Comparison of ENCODE assay signal across 9 mouse cellular contexts in genomic region chr13:34874736-34875135, GRCm38 (mm10). TPM values are rescaled to one million over a fixed set of nuclear protein-coding genes. Genes with fewer than 3 reads are reported as not detected.
DNase-seq lines count a peak whose midpoint lies in the region; ATAC-seq lines count a peak whose summit lies in the region.
"Not testable (repeated sequence)": the region's sequence is repeated elsewhere in the genome, so short reads cannot be mapped to it uniquely, and the experiment has no call there.
"Had no signal": no experiment of that assay in that cellular context is flagged by ENCODE, and none has a peak within 500 bp of the region (broad histone marks: within the 10 kb centered on the region; RNA-seq: fewer than 3 reads in every experiment).

No protein-coding gene starts in this region.

- 26% methylated on average over 13 of the region's 13 CpGs for WGBS in forebrain, embryonic 12.5 days
- WGBS in kidney, embryonic 15.5 days: 15% methylated on average over 13 of the region's 13 CpGs
- WGBS in limb, embryonic 12.5 days: 18% methylated on average over 13 of the region's 13 CpGs
- WGBS in macrophage (ENCODE audit: missing documents): 7% methylated on average over 13 of the region's 13 CpGs

- H3K9ac ChIP-seq in forebrain, embryonic 12.5 days: peak overlapping the region; percentile 90; the same call in 1 of the 2 replicates
- peak overlapping the region; percentile 97; the same call in 1 of the 2 replicates for H3K9ac ChIP-seq in kidney, embryonic 15.5 days
- not testable (repeated sequence) for H3K9ac ChIP-seq in limb, embryonic 12.5 days (replicated peaks)

- ATAC-seq in forebrain, embryonic 12.5 days (ENCODE audit: low FRiP score): peak; percentile 8
- ATAC-seq in kidney, embryonic 15.5 days (replicated peaks; ENCODE audit: low FRiP score); limb, embryonic 12.5 days (ENCODE audit: insufficient number of reproducible peaks, insufficient read depth, low FRiP score, low TSS enrichment, low read depth): not testable (repeated sequence)

- not testable (repeated sequence) for H3K9me3 ChIP-seq in forebrain, embryonic 12.5 days; kidney, embryonic 15.5 days (replicated peaks); limb, embryonic 12.5 days

- H3K4me1 ChIP-seq in forebrain, embryonic 12.5 days: peaks cover 25% of the 10 kb centered on the region
- peaks cover 18% of the 10 kb centered on the region for H3K4me1 ChIP-seq in kidney, embryonic 15.5 days
- H3K4me1 ChIP-seq in limb, embryonic 12.5 days (replicated peaks): peaks cover 20% of the 10 kb centered on the region

- H3K4me2 ChIP-seq in forebrain, embryonic 12.5 days: peak overlapping the region; percentile 76
- H3K4me2 ChIP-seq in kidney, embryonic 15.5 days: peak overlapping the region; percentile 71
- H3K4me2 ChIP-seq in limb, embryonic 12.5 days: peak overlapping the region; percentile 83

- intact Hi-C loops in heart, postnatal 36 days (cut with DNase I): loop anchor here (10.0 kb wide), 2 partner anchors 830 to 940 kb away; no protein-coding TSS in a partner anchor

- H3K36me3 ChIP-seq in forebrain, embryonic 12.5 days (replicated peaks); kidney, embryonic 15.5 days; limb, embryonic 12.5 days; macrophage (ENCODE audit: inconsistent target): not testable (repeated sequence)

- DNase-seq in cerebellum, adult 11-12 months: peak; percentile 64
- DNase-seq in heart, postnatal 36 days: peak; percentile 27 to 37
- peak; percentile 15 for DNase-seq in ovary, postnatal 36 days (ENCODE audit: low spot score)

- H3K27me3 ChIP-seq in forebrain, embryonic 12.5 days; kidney, embryonic 15.5 days; limb, embryonic 12.5 days: not testable (repeated sequence)

- peaks cover 39% of the 10 kb centered on the region for H3K79me2 ChIP-seq in macrophage (ENCODE audit: inconsistent target)

- peak overlapping the region; percentile 98 for H3K27ac ChIP-seq in forebrain, embryonic 12.5 days
- peak overlapping the region; percentile 99 for H3K27ac ChIP-seq in kidney, embryonic 15.5 days
- H3K27ac ChIP-seq in limb, embryonic 12.5 days: peak overlapping the region; percentile 99
- H3K27ac ChIP-seq in macrophage: peak overlapping the region; percentile 77

- peak overlapping the region; percentile 97 for H3K4me3 ChIP-seq in forebrain, embryonic 12.5 days (replicated peaks)
- H3K4me3 ChIP-seq in kidney, embryonic 15.5 days (replicated peaks): peak overlapping the region; percentile 90
- H3K4me3 ChIP-seq in limb, embryonic 12.5 days (replicated peaks): peak overlapping the region; percentile 97
- peak overlapping the region; percentile 63 for H3K4me3 ChIP-seq in macrophage (ENCODE audit: inconsistent target)

RNA-seq across cellular contexts. Expression of gene Prpf4b, which starts 0.4 kb away (rescaled TPM):
- 104 and 108 TPM in 2 replicates for polyA plus RNA-seq in forebrain, embryonic 12.5 days (2016; fragmentation: Nextera tagmentation; extraction: Ambion mirVana)
- 10 to 100 TPM; 33.5 to 38.0 TPM for total RNA-seq in heart, postnatal 36 days (2021)
- polyA plus RNA-seq in kidney, embryonic 15.5 days (2015; fragmentation: Nextera tagmentation; extraction: Ambion mirVana): 71.8 and 76.7 TPM in 2 replicates
- 95.0 and 98.6 TPM in 2 replicates for polyA plus RNA-seq in limb, embryonic 12.5 days (2016; fragmentation: Nextera tagmentation; extraction: Ambion mirVana)
- 100 to 1,000 TPM; 258 to 546 (median 384) TPM for total RNA-seq in macrophage (2018; cell fraction: chromatin; rRNA removed)
- total RNA-seq in macrophage (2018; cell fraction: cytosol; rRNA removed): 10 to 100 TPM; 19.9 to 47.2 (median 33.0) TPM
- 100 to 1,000 TPM; 129 to 356 (median 224) TPM for total RNA-seq in macrophage (2018; cell fraction: nucleus; rRNA removed)
- polyA plus RNA-seq in macrophage (2018): 38.8 to 42.0 TPM (median 39.1 TPM) in 3 replicates

RNA-seq across cellular contexts. Expression of gene Fam217a, which starts 49.4 kb away (rescaled TPM):
- 0.68 and 0.96 TPM in 2 replicates for polyA plus RNA-seq in forebrain, embryonic 12.5 days (2016; fragmentation: Nextera tagmentation; extraction: Ambion mirVana)
- total RNA-seq in heart, postnatal 36 days (2021): under 1 TPM; 0.33 to 0.36 TPM
- 4.4 and 4.5 TPM in 2 replicates for polyA plus RNA-seq in kidney, embryonic 15.5 days (2015; fragmentation: Nextera tagmentation; extraction: Ambion mirVana)
- polyA plus RNA-seq in limb, embryonic 12.5 days (2016; fragmentation: Nextera tagmentation; extraction: Ambion mirVana): 0.78 and 1.0 TPM in 2 replicates
- total RNA-seq in macrophage (2018; cell fraction: chromatin; rRNA removed): not detected
- not detected for total RNA-seq in macrophage (2018; cell fraction: cytosol; rRNA removed)
- not detected for total RNA-seq in macrophage (2018; cell fraction: nucleus; rRNA removed)
- not detected in 3 replicates for polyA plus RNA-seq in macrophage (2018)
- total RNA-seq: gastrocnemius, adult 18-20 months had no signal

RNA-seq across cellular contexts. Expression of gene 4933417A18Rik, which starts 49.5 kb away (rescaled TPM):
- not detected in 2 replicates for polyA plus RNA-seq in forebrain, embryonic 12.5 days (2016; fragmentation: Nextera tagmentation; extraction: Ambion mirVana)
- total RNA-seq in heart, postnatal 36 days (2021): not detected
- polyA plus RNA-seq in kidney, embryonic 15.5 days (2015; fragmentation: Nextera tagmentation; extraction: Ambion mirVana): not detected in 2 replicates
- polyA plus RNA-seq in limb, embryonic 12.5 days (2016; fragmentation: Nextera tagmentation; extraction: Ambion mirVana): not detected in 2 replicates
- not detected for total RNA-seq in macrophage (2018; cell fraction: chromatin; rRNA removed)
- total RNA-seq in macrophage (2018; cell fraction: cytosol; rRNA removed): not detected
- total RNA-seq in macrophage (2018; cell fraction: nucleus; rRNA removed): not detected
- not detected in 3 replicates for polyA plus RNA-seq in macrophage (2018)
- total RNA-seq: gastrocnemius, adult 18-20 months; layer of hippocampus, postnatal 14 days had no signal
